Mouse (Mus musculus): ENCODE measurements around the gene Wfdc5.
"Not testable (repeated sequence)": the region's sequence is repeated elsewhere in the genome, so short reads cannot be mapped to it uniquely, and the experiment has no call there.

The Wfdc5 gene

GRCm38 (mm10) chr2:164182692-164183255, at the start of gene Wfdc5:
Gene Wfdc5, minus strand, starts transcription at chr2:164182742.
- peak in 1 of 2 experiments; percentile 54 for DNase-seq (ENCODE audit: low spot score in 2 of 2)

GRCm38 (mm10) chr2:164228361-164229070, 46.0 kb upstream of the Wfdc5 start:
- DNase-seq (ENCODE audit: low spot score in 2 of 2): no peak

GRCm38 (mm10) chr2:164221522-164221921, 39.0 kb upstream of the Wfdc5 start, which contains the start of gene Wfdc15b:
Gene Wfdc15b, minus strand, starts transcription at chr2:164221660.
- no peak for DNase-seq (ENCODE audit: low spot score in 2 of 2)

GRCm38 (mm10) chr2:164219295-164219694, 36.8 kb upstream of the Wfdc5 start:
- DNase-seq (ENCODE audit: low spot score in 2 of 2): no peak

- DNase-seq (ENCODE audit: low spot score in 2 of 2): no peak
These were observed 30.2 kb upstream of the Wfdc5 start for GRCm38 (mm10) chr2:164212711-164213110.

GRCm38 (mm10) chr2:164210892-164211291, 28.4 kb upstream of the Wfdc5 start:
- DNase-seq (ENCODE audit: low spot score in 2 of 2): no peak

- DNase-seq (ENCODE audit: low spot score in 2 of 2): no peak
These were observed 24.1 kb upstream of the Wfdc5 start for GRCm38 (mm10) chr2:164206676-164207075.

GRCm38 (mm10) chr2:164206011-164206410, 23.5 kb upstream of the Wfdc5 start:
- not testable (repeated sequence) for DNase-seq (ENCODE audit: low spot score in 2 of 2)

- peak in 1 of 2 experiments; percentile 46 for DNase-seq (ENCODE audit: low spot score in 2 of 2)
These were observed 17.2 kb upstream of the Wfdc5 start, which contains the start of gene Wfdc15a for GRCm38 (mm10) chr2:164199626-164200327. Gene Wfdc15a, minus strand, starts transcription at chr2:164200130.

GRCm38 (mm10) chr2:164196700-164196990, 14.1 kb upstream of the Wfdc5 start:
- DNase-seq (ENCODE audit: low spot score in 2 of 2): peak in 1 of 2 experiments; percentile 10

GRCm38 (mm10) chr2:164195971-164196699, 13.6 kb upstream of the Wfdc5 start:
- peak; percentile 11 to 22 for DNase-seq (ENCODE audit: low spot score in 2 of 2)

GRCm38 (mm10) chr2:164194959-164195630, 12.6 kb upstream of the Wfdc5 start:
- DNase-seq (ENCODE audit: low spot score in 2 of 2): peak; percentile 7 to 40

GRCm38 (mm10) chr2:164192279-164192678, 9.7 kb upstream of the Wfdc5 start:
- DNase-seq (ENCODE audit: low spot score in 2 of 2): peak; percentile 9 to 22

GRCm38 (mm10) chr2:164190576-164190975, 8.0 kb upstream of the Wfdc5 start, which contains the start of gene Wfdc12:
Gene Wfdc12, minus strand, starts transcription at chr2:164190608.
- peak in 1 of 2 experiments; percentile 54 for DNase-seq (ENCODE audit: low spot score in 2 of 2)

- DNase-seq (ENCODE audit: low spot score in 2 of 2): peak in 1 of 2 experiments; percentile 45
These were observed 6.2 kb upstream of the Wfdc5 start for GRCm38 (mm10) chr2:164188722-164189121.

- DNase-seq (ENCODE audit: low spot score in 2 of 2): peak in 1 of 2 experiments; percentile 43
These were observed 1.7 kb upstream of the Wfdc5 start for GRCm38 (mm10) chr2:164184145-164184719.

GRCm38 (mm10) chr2:164183340-164183739, 798 bp upstream of the Wfdc5 start:
- no peak for DNase-seq (ENCODE audit: low spot score in 2 of 2)

GRCm38 (mm10) chr2:164180770-164181169, 1.8 kb downstream of the Wfdc5 start:
- DNase-seq (ENCODE audit: low spot score in 2 of 2): no peak

GRCm38 (mm10) chr2:164180124-164180523, 2.4 kb downstream of the Wfdc5 start:
- peak in 1 of 2 experiments; percentile 57 for DNase-seq (ENCODE audit: low spot score in 2 of 2)

GRCm38 (mm10) chr2:164177831-164178230, 4.7 kb downstream of the Wfdc5 start:
- DNase-seq (ENCODE audit: low spot score in 2 of 2): no peak

- DNase-seq (ENCODE audit: low spot score in 2 of 2): no peak
These were observed 6.7 kb downstream of the Wfdc5 start for GRCm38 (mm10) chr2:164175850-164176249.
